Mouse (Mus musculus): Measurements from ENCODE around the gene Col6a1. TPM values are rescaled to one million over a fixed set of nuclear protein-coding genes. Genes with fewer than 3 reads are reported as not detected.

Gene Col6a1
- polyA plus RNA-seq, 1 experiment from 2014 or later: 26.4 TPM

Other genes with a start within 250 kb of the Col6a1 start
- 36.2 and 39.9 TPM in 2 replicates for gene Lss, start 194.6 kb downstream of the Col6a1 start, polyA plus RNA-seq (2014; fragmentation: Nextera tagmentation; extraction: Ambion mirVana)
- not detected in 2 replicates for gene Spatc1l, start 163.9 kb downstream of the Col6a1 start, polyA plus RNA-seq (2014; fragmentation: Nextera tagmentation; extraction: Ambion mirVana)
- not detected in 2 replicates for gene Ftcd, start 150.5 kb downstream of the Col6a1 start, polyA plus RNA-seq (2014; fragmentation: Nextera tagmentation; extraction: Ambion mirVana)
- gene Col6a2, start 102.5 kb downstream of the Col6a1 start, polyA plus RNA-seq (2014; fragmentation: Nextera tagmentation; extraction: Ambion mirVana): 15.7 and 19.9 TPM in 2 replicates
- 45.2 and 45.3 TPM in 2 replicates for gene Pcbp3, start 235.7 kb upstream of the Col6a1 start, polyA plus RNA-seq (2014; fragmentation: Nextera tagmentation; extraction: Ambion mirVana)

All from hindbrain, embryonic 14.5 days (tissue).